Mouse (Mus musculus) ES-Bruce4 (cell line): ENCODE data around the gene Apaf1.

ENCODE experiments used
- CTCF ChIP-seq: IDR thresholded peaks from one replicate; pipeline ENCODE4 v1.8.1; 2011; ENCODE audit warnings: low read depth, low read length
- POLR2A ChIP-seq: IDR thresholded peaks from one replicate; pipeline ENCODE4 v1.8.1; 2011; ENCODE audit warnings: low read length; ENCODE audit not compliant: insufficient read depth

DNA sequence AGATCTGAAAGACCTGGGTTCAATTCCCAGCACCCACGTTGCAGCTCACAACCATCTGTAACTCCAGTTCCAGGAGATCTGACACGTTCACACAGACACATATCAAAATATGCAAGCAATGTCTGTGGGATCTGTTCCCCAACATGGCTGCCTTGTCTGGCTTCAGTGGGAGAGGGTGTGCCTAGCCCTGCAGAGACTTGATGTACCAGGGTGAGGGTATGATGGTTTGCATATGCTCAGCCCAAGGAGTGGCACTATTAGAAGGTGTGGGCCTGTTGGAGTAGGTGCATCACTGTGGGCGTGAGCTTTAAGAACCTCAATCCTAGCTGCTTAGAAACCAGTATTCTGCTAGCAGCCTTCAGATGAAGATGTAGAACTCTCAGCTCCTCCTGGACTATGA lies 23.4 kb upstream of the Apaf1 start:
- no peak for TF ChIP-seq POLR2A
- TF ChIP-seq CTCF: no peak
